Mouse (Mus musculus): ENCODE results near the gene Spats1.

Gene Spats1

DNA sequence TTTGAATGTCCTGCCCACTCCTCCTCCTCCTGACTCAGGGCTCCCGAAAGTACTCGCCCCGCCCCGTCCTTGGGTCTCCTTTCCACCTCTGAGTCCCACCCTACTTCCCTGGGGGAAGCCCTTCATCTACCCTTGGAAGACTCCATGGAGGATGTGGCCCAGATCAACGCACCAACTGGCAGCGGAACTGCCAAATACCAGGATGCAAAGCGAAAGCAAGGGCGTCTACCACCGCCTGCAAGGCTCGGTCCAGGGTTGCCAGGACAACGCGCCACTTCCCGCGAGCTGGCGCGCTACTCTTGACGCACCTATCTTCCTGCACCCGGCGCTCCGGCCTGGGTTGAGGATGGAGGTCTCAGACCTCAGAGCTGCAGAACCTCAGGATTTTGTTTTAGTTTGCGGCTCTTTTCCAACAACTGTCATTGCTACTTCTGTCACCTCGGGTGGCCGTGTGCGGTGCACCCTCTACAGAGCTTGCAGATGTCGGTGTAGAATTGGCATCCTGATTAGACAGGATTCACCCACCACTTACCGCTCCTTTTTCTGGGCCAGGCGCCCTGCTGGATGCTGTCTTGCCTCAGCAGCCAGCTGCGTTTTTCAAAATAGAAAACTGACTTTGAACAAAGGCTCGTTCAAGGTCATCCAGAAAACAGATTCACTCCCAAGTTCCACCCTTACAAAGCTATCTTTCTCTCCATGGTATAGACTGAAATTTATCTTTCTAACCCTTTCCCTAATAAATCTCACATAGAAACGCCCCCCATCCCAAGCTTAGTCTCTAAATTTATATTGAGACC, at the start of gene Spats1:
Gene Spats1, minus strand, starts transcription at position 747 of the 797 bp plus-strand sequence.
- CTCF ChIA-PET: interaction anchor here (0.5 kb wide), 1 partner anchor 675 kb away, joined by 6 read pairs; no protein-coding TSS in a partner anchor

DNA sequence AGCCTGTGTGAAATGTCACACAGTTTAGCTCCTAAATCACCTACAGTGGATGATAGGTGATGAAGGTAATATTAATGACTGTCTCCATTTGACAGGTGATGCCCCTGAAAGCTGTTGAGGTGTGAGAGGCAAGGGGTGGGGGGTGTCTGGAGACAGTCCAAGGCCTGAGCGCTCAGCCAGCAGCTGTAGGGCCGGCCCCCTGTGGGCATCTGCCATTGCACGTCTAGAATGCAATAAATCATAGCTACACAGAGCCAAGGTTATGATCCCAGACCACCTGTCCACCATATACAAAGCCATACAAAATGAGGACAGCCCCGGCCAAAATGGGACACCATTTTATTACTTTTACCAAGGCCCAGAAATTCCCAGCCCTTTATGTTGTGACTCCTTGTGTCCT, 49.7 kb upstream of the Spats1 start:
- CTCF ChIA-PET: no interaction called here

DNA sequence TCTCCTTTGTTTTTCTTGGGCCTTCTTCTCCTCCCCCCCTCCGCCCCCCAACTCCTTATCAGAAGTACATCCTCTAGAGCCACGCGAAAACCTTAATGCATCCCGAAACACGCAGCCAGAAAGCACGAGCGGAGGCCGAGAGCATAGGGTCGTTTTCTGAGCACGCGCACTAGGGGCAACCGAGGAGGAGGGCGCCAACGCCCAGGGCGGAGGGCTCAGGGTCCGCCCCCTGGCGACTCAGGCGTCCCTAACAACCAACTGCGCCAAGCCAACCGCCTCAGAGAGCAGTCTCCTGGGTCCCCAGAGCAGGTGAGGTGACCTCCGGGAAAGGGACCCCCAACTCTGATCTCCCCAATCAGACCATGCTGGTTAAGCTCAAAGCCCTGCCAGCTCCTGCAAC, 48.0 kb upstream of the Spats1 start, which contains the start of gene Tcte1:
Gene Tcte1, plus strand, starts transcription at position 172 of the 400 bp plus-strand sequence.
- CTCF ChIA-PET: no interaction called here

DNA sequence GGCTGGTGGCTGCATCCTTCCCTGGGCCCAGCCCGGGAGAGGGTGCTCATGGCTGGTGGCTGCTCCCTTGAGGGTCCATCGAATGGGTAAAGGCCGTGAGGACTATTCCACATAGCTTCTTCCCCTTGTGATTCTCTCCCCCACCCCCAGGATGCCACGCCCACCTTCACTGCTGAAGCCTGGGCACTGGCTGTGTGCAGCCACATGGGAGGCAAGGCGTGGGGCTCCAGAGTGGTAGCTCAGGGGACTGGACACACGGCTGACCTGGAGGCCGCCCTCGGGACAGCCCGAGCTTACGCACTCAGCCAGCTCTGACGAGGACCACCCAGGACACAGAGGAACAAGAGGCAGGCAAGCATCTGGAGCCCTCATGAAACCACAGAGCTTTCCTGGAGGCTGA, 44.9 kb upstream of the Spats1 start:
- CTCF ChIA-PET: no interaction called here

DNA sequence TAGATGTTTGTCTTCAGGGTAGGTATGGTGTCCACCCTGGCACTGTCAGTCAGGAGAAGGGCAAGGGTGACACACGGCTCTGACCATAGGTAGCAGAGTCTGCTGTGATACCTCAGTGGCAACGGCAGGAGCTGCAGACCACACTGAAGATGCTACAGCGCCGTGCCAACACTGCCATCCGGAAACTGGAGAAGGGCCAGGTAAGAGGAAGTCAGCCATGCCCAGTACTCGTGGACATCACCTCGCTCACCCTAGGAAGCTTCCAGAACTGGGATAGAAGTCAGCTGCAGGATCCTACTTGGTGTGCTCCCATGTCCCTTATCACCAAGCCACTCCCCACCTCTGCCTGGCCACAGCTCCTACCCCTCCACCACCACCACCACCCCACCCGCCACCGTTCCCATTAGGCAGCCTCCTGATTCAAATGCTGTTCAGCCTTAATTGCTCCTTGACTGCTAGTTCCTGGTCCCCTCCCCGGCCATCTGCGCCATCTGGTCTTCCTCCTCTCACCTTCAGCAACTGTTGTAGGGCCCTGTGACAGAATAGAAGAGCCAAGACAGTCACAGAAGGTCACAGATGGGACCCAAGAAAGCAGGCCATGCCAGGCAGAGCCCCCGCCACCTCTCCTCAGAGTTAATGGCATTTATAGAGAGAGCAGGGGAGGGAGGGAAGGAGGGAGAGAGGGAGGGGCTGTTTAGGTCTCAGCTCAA, 43.7 kb upstream of the Spats1 start:
- CTCF ChIA-PET: interaction anchor here (0.6 kb wide), 1 partner anchor 10 kb away, joined by 5 read pairs; no protein-coding TSS in a partner anchor

DNA sequence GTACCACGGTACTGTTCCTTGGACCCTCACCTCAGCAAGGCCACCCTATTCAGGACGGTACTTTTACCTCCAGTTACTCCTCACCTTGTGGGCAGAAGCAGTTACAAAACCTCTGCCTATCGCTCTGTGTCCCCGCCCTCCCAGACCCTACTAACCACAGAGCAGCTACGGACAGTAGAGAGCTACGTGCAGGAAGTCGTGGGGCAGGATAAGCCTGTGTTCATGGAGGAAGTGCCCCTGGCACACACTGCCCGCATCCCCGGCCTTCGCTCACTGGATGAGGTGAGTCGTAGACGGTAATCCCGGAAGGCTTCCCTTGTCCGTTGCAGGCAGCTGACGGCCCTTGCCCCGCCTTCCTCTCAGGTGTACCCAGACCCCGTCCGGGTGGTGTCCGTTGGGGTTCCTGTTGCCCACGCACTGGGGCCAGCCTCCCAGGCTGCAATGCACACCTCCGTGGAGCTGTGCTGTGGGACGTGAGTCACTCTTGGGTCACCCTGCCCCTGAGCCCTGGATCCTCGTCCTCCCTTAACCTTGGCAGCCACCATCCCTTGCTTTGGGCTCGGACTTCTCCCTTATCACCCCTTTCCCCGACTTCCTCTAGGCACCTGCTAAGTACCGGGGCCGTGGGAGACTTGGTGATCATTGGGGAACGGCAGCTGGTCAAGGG, 42.5 kb upstream of the Spats1 start:
- CTCF ChIA-PET: interaction anchor here (0.6 to 0.8 kb wide), 5 partner anchors 52 to 1991 kb away, joined by 3 to 20 read pairs (median 3); no protein-coding TSS in a partner anchor

DNA sequence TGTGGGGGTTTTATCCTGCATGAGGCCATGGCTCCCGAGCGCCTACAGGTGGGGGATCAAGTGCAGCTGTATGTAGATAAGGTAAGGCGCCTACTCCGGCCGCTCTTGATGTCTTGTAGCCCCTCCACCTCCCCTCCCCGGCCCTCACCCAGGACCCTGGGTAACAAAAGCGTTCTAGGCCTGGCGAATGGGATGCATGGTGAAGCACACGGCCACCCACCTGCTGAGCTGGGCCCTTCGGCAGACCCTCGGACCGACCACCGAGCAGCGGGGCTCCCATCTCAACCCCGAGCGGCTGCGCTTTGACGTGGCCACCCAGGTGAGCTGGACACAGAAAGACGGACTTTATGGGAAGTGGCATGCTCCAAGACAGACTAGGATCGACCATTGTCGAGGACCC, 41.9 kb upstream of the Spats1 start:
- CTCF ChIA-PET: interaction anchor here (0.7 to 1.0 kb wide), 3 partner anchors 35 to 1210 kb away, joined by 3 to 4 read pairs (median 3); no protein-coding TSS in a partner anchor

DNA sequence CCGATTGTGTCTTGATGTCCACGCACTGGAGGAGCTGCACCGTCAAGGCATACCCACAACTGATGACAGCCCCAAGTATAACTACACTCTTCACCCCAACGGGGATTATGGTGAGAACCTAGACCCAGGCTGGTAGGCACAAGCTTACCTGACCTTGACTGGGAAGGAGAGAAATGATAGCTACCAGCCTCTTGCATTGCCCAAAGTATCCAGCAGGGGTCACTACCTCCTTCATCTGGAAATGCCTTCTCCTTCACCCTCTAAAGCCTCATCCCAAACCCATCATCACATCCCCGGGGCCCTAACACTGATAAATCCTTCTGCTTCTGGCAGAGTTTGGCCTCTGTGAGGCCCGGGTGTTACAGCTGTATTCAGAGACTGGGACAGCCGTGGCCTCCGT, 41.3 kb upstream of the Spats1 start:
- CTCF ChIA-PET: interaction anchor here (0.8 to 1.1 kb wide), 4 partner anchors 10 to 126 kb away, joined by 3 to 4 read pairs (median 3); no protein-coding TSS in a partner anchor

DNA sequence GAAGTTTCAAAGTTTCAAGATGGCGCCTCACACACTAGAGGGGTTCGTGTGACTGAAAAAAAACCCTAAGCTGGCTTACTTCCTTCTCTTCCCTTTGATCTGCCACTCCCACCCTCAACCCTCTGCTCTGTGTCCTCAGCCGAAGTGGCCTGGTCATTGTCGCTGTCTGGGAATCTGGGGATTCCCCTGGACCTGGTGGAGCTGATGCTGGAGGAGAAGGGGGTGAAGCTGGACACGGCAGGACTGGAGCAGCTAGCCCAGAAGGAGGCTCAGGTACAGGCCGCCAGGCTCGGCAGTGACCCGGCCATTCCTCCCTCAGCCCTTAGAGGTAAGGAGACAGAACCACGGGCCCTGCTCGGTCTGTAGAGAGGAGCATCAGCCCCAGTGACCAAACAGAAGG, 40.6 kb upstream of the Spats1 start:
- CTCF ChIA-PET: interaction anchor here (0.7 to 1.1 kb wide), 4 partner anchors 10 to 127 kb away, joined by 3 to 4 read pairs (median 3); no protein-coding TSS in a partner anchor

DNA sequence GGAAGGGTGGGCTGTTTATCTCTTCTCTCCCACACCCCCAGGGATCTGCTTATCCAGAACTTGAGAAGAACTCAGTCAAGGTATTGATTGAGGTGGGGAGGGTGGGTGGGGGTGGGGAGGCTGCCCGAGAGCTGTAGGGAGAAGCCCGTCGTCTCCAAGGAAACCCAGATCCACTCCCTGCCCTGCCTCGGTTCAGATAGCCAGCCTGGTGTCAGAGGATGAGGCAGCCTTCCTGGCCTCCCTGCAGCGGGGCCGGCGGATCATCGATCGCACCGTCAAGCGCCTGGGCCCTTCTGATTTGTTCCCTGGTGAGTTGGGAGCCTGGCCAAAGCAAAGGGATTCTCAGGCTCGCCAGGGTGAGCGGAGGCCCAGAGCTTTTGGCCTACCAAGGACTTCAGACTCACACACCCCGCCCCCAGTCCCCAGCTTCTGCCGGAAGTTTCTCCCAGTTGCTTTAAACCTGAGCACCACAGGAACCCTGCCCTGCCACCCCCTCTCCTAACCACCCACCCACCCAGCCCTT, 40.0 kb upstream of the Spats1 start:
- CTCF ChIA-PET: interaction anchor here (0.7 kb wide), 1 partner anchor 24 kb away, joined by 4 read pairs; no protein-coding TSS in a partner anchor

DNA sequence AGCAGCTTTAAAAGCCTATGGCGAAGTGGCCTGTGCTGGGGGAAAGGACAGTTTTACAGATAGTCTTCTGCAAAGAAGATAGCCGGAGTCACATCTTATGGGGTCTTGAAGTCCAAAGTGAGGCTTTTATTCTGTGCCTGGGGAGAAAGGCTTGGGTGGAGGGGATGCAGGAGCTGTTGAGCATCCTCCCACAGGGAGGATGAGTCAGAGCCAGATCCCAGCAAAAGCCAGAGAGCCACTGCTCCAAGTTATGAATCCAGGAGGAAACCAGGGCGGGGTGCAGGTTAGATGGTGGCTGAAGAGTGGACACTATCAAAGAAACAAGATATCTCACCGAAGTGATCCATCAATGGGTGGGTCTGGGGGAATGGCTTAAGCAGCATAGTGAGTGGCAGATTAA, 36.5 kb upstream of the Spats1 start:
- CTCF ChIA-PET: no interaction called here

DNA sequence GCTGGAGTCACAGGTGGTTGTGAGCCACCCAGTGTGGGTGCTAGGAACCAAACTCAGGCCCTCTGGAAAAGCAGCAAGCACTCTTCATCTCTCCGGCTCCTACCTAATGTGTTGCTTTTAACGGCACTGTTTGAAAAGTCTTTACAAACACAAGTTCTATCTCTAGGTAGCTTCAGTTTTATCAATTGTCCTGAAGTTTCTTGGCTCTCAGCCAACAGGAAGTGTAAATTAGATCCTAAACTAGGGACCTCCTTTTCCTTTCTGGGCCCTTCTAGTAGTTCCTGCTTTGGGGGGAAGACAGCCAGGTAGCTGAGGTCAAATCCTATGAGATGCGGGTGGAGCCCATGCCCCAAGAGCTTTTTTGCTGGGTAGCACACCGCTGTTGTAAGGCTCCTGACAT, 35.7 kb upstream of the Spats1 start:
- CTCF ChIA-PET: interaction anchor here (0.6 kb wide), 1 partner anchor 20 kb away, joined by 5 read pairs; no protein-coding TSS in a partner anchor

DNA sequence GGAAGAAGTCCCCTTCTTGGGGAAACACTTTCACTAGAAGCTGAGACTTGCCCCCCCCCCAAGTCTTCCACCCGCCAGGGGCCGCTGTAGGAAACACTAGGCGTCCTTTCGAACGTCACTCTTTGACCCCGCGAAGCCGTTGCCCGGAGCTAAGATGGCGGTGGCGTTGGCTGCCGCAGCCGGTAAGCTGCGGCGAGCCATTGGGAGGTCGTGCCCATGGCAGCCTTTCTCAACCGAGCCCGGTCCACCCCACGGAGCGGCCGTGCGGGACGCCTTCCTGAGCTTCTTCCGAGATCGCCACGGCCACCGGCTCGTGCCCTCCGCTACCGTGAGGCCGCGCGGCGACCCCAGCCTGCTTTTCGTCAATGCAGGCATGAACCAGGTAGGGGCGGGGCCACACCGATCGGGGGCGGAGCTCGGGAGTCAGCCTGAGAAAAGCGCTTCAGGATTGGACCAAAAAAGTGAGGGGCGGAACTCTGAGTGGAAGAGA, 31.5 kb upstream of the Spats1 start, which contains the start of gene Aars2:
Gene Aars2, plus strand, starts transcription at position 142 of the 490 bp plus-strand sequence.
- CTCF ChIA-PET: interaction anchor here (0.8 kb wide), 1 partner anchor 10 kb away, joined by 3 read pairs; no protein-coding TSS in a partner anchor

DNA sequence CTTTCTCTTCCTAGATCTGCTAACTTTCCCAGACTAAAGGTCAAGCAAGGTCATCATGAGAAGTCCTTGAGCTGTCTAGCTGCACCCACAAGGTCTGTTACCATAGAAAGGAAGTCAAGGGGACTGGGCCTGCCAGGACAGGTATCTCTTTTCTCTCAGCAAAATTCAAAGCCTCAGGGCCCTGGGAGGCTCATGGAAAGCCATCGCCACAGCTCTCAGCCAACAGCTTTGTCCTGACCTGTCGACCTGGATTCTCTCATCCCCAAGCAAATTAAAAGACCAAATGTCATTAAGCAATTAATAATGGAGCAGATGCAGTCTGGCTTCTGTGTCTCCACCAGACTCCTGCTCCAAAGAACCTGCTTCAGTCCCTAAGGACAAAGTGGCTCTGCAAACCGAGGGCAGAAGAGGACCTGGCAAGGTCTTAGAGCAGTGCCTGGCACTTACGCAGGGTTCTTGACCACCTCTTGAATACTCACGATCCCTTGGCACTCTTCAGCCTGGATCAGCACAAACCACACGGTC, 30.8 kb upstream of the Spats1 start:
- CTCF ChIA-PET: interaction anchor here (0.8 kb wide), 1 partner anchor 10 kb away, joined by 3 read pairs; no protein-coding TSS in a partner anchor

DNA sequence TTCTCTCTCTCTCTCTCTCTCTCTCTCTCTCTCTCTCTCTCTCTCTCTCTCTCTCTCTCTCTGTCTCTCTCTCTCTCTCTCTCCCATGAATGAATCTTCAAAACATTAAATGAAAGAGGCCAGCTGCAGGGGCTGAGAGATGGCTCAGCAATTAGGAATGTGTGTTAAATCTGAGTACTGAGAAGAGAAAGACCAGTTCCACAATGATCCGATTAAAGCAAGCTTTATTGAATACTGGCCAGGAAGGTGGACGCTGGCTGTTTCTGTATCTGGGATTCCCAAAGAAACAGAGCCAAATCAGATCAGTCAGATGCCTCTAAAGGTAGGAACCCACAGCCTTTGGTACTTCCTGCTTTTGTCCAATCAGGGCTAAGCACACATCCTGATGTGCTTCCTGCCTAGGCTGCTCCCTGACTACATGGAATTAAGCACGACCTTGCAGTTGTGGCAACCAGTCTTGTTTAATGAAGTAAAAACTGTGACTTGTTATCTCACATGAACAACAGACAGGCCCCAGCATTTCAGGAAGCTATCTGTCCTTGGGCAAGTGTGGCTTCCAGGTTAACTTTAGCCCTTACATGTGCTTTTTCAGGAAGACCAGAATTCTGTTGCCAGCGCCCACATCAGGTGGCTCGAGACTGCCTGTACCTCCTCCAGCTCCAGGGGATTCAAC, 28.2 kb upstream of the Spats1 start:
- CTCF ChIA-PET: no interaction called here

DNA sequence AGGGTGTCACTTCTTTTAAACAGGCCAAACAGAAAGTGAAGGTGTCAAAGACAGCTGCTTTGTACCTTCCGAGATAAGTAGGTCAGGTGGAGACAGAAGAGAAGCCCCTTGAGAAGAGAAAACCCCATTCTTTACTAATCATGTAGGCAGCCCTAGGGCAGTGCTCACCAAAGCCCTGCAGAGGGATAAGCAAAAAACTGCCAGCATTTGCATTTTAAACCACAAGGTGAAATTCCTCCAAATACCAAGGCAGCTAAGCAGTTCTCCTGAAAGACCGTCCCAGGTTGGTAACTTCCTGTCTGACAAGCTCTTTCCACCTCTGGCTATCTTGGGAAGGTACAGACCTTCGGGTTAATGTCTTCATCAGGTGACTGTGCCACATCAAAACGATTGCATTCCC, 27.1 kb upstream of the Spats1 start:
- CTCF ChIA-PET: no interaction called here

DNA sequence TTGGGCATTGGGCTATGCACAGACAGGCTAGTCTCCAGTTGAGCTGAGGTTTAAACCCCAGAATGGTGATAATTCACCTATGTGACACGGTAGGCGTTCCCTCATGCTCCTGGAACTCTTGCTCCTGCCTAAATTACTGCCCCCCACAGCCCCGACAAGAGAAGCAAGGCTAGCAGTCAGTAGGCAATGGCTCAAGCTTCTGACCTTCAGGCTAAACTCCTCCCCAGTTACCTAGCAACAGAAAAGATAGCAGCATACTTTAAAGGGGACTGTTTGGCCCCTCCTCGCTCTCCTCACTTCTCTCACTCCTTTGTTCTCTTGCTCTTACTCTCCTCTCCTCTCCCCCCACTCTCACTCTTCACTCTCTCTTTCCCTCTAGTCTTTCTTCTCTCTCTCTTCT, 25.8 kb upstream of the Spats1 start:
- CTCF ChIA-PET: interaction anchor here (0.6 kb wide), 1 partner anchor 42 kb away, joined by 3 read pairs; no protein-coding TSS in a partner anchor

DNA sequence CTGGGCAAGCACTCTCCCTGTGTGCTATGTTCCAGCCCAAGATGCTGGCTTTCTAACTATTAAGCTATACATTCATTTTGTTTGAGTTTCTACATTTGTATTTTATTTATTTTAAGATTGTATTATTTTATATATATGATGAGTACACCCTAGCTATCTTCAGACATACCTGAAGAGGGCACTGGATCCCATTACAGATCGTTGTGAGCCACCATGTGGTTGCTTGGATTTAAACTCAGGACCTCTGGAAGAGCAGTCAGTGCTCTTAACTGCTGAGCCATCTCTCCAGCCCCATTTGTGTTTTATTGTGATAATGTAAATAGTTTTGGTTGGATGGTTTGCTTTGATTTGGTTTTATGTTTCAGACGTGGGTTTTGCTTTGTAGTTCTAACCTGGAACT, 24.3 kb upstream of the Spats1 start:
- CTCF ChIA-PET: no interaction called here

DNA sequence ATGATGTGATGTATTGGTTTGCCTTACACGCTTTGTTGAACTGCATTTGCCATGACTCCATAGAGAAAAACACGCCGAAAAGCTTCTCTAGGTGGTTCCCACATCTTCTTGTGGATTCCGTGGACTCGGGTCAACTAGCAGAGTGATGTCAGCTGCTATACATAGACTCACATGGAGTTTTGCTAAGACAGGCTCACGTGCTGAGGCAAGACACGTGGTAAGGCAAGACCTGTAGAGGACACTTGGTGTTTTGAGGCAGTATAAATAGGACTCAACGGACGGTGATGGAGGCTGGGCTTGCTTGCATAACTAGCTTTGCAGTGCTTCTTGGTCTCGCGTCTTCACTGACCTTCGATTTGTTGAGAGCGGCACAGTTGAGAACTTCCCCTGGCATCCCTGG, 23.2 kb upstream of the Spats1 start:
- CTCF ChIA-PET: interaction anchor here (1.4 kb wide), 1 partner anchor 50 kb away, joined by 3 read pairs; no protein-coding TSS in a partner anchor

DNA sequence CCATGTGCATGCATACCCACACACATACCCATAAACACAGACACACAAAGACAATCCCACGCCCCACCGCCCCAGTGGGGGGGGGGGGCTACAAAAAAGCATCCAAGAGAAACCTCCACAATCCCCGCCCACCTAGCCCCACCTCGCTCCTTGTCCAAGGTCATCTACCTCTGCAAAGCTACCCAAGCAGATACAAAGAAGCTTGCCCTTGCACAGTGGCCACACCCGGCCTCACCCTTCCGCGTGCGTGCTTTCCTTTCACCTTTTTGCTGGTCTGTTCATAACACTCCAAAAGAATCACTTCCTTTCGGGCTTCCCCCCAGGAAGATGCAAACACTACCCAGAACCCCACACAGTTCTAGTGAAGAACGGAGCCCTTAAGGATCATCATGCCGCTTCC, 20.2 kb upstream of the Spats1 start:
- CTCF ChIA-PET: interaction anchor here (0.6 kb wide), 1 partner anchor 839 kb away, joined by 4 read pairs; no protein-coding TSS in a partner anchor

Measured in spleen, embryonic (tissue).